Mouse (Mus musculus) hindbrain, embryonic 12.5 days (tissue): ENCODE results near the gene Ncmap. TPM values are rescaled to one million over a fixed set of nuclear protein-coding genes. Genes with fewer than 3 reads are reported as not detected.

Experiments used
- ATAC-seq: fragments of 200-750 bp; cut with Nextera tagmentation; 2 replicates; pipeline ENCODE4 v1.8.0; 2017; ENCODE audit warnings: moderate TSS enrichment; ENCODE audit not compliant: low FRiP score
- H3K27ac ChIP-seq: fragments of 300-500 bp; sonication (generic); 2 replicates; pipeline ENCODE4 v1.5.1; 2016; ENCODE audit warnings: mild to moderate bottlenecking
- H3K27me3 ChIP-seq: fragments of 300-500 bp; sonication (generic); 2 replicates; pipeline ENCODE4 v1.6.1; 2016; ENCODE audit warnings: mild to moderate bottlenecking
- H3K36me3 ChIP-seq: fragments of 300-500 bp; sonication (generic); 2 replicates; pipeline ENCODE4 v1.6.1; 2016; ENCODE audit warnings: mild to moderate bottlenecking
- H3K4me1 ChIP-seq: fragments of 300-500 bp; sonication (generic); 2 replicates; pipeline ENCODE4 v1.6.1; 2016
- H3K4me2 ChIP-seq: fragments of 300-500 bp; sonication (generic); replicated peaks from 2 replicates; pipeline ENCODE4 v1.6.1; 2016; ENCODE audit warnings: mild to moderate bottlenecking
- H3K4me3 ChIP-seq: fragments of 300-500 bp; sonication (generic); 2 replicates; pipeline ENCODE4 v1.5.1; 2016; ENCODE audit warnings: mild to moderate bottlenecking
- H3K9ac ChIP-seq: fragments of 300-500 bp; sonication (generic); 2 replicates; pipeline ENCODE4 v1.6.1; 2016; ENCODE audit warnings: mild to moderate bottlenecking, moderate library complexity
- H3K9me3 ChIP-seq: fragments of 300-500 bp; sonication (generic); replicated peaks from 2 replicates; pipeline ENCODE4 v1.6.1; 2016; ENCODE audit warnings: mild to moderate bottlenecking
- WGBS: fragments of 180-500 bp; shearing (Covaris S2); methylation state at CpG from one replicate; pipeline ENCODE4 v1.1.7; 2016; 5-methylcytosine and 5-hydroxymethylcytosine counted together
- microRNA counts: library from miRNA; unstranded; fragments of <30 nt; microRNA quantifications from one replicate; lab custom pipeline; 2017
- microRNA-seq: library from miRNA; unstranded; fragments of <30 nt; microRNA quantifications from one replicate; pipeline ENCODE4, GENCODE M21; 2017
- polyA plus RNA-seq: library from polyadenylated mRNA; unstranded; fragments of >200 nt; fragmentation: Nextera tagmentation; extraction: Ambion mirVana; gene quantifications from 2 replicates; pipeline ENCODE4 v1.2.1, GENCODE M21; 2016

Ncmap gene
- polyA plus RNA-seq, 1 experiment from 2014 or later = 2.9 TPM

- Histone ChIP-seq H3K27ac (no peak overlapping the region), H3K4me2 (no peak overlapping the region), H3K4me1 (no peaks in the 10 kb centered on the region), H3K27me3 (no peaks in the 10 kb centered on the region), H3K4me3 (no peak overlapping the region), H3K9ac (no peak overlapping the region), H3K9me3 (no peaks in the 10 kb centered on the region), H3K36me3 (peaks cover 90% of the 10 kb centered on the region)
- 88% methylated on average over 9 of the region's 9 CpGs for WGBS
- no peak for ATAC-seq
These were observed 62.6 kb downstream of the Ncmap start for GRCm38 (mm10) chr4:135335327-135336022.

GRCm38 (mm10) chr4:135326469-135326868 is 71.6 kb downstream of the Ncmap start:
- WGBS = 92% methylated on average over 3 of the region's 3 CpGs
- peaks cover 95% of the 10 kb centered on the region for H3K36me3 ChIP-seq

GRCm38 (mm10) chr4:135326046-135326445 is 72.0 kb downstream of the Ncmap start:
- Histone ChIP-seq H3K27ac (no peak overlapping the region), H3K9ac (no peak overlapping the region), H3K4me1 (no peaks in the 10 kb centered on the region), H3K27me3 (no peaks in the 10 kb centered on the region), H3K4me3 (no peak overlapping the region), H3K36me3 (peaks cover 95% of the 10 kb centered on the region), H3K9me3 (no peaks in the 10 kb centered on the region), H3K4me2 (no peak overlapping the region)
- no peak for ATAC-seq

More at GRCm38 (mm10) chr4:135326469-135326868, 71.6 kb downstream of the Ncmap start:
- Histone ChIP-seq H3K4me1 (no peaks in the 10 kb centered on the region), H3K27me3 (no peaks in the 10 kb centered on the region), H3K4me2 (no peak overlapping the region), H3K4me3 (no peak overlapping the region), H3K27ac (no peak overlapping the region), H3K9me3 (no peaks in the 10 kb centered on the region), H3K9ac (no peak overlapping the region)
- no peak for ATAC-seq

GRCm38 (mm10) chr4:135323021-135323420 is 75.0 kb downstream of the Ncmap start:
- ATAC-seq = no peak
- H3K9ac ChIP-seq = no peak overlapping the region

More at GRCm38 (mm10) chr4:135323021-135323420, 75.0 kb downstream of the Ncmap start:
- no peaks in the 10 kb centered on the region for H3K4me1 ChIP-seq
- WGBS = 90% methylated on average over 8 of the region's 8 CpGs
- H3K27ac ChIP-seq = no peak overlapping the region
- no peaks in the 10 kb centered on the region for H3K9me3 ChIP-seq
- H3K27me3 ChIP-seq = no peaks in the 10 kb centered on the region
- no peak overlapping the region for H3K4me2 ChIP-seq
- peaks cover 94% of the 10 kb centered on the region for H3K36me3 ChIP-seq
- no peak overlapping the region for H3K4me3 ChIP-seq

MicroRNAs within 50 kb of the gene (microRNA counts, 519-probe panel; counts per million panel counts)
- 470 counts per million, percentile 58 among the panel's probes with 10 or more counts for microRNA mmu-miR-700 (lab: Ali Mortazavi, UCI)

Small RNAs within 50 kb of the gene (microRNA-seq; reads per million reads assigned to microRNA genes)
- gene Mir700 = 201 reads per million, percentile 57 among the genes with 10 or more reads in this experiment

Other genes with a start within 250 kb of the Ncmap start
- 159 TPM in 2 replicates for gene Clic4, start 125.4 kb downstream of the Ncmap start, polyA plus RNA-seq
- gene Srrm1, start 44.9 kb downstream of the Ncmap start, polyA plus RNA-seq = 238 and 258 TPM in 2 replicates
- 20.0 and 20.1 TPM in 2 replicates for gene Rcan3, start 35.6 kb upstream of the Ncmap start, polyA plus RNA-seq
- 0.56 and 0.71 TPM in 2 replicates for gene Stpg1, start 96.6 kb upstream of the Ncmap start, polyA plus RNA-seq
- gene Nipal3, start 96.8 kb upstream of the Ncmap start, polyA plus RNA-seq = 3.5 and 4.1 TPM in 2 replicates
- gene Grhl3, start 175.4 kb upstream of the Ncmap start, polyA plus RNA-seq = 3.7 TPM in 2 replicates